Mouse (Mus musculus) layer of hippocampus, postnatal 10 days (tissue): ENCODE data around the gene Hist4h4. TPM values are rescaled to one million over a fixed set of nuclear protein-coding genes. Genes with fewer than 3 reads are reported as not detected.
"Not testable (repeated sequence)": the region's sequence is repeated elsewhere in the genome, so short reads cannot be mapped to it uniquely, and the experiment has no call there.

Experiments
- DNase-seq, 2 experiments: peaks; one replicate each; pipeline ENCODE4 v3.0.0; 2021; ENCODE audit warnings: low spot score in 2 of 2
- total RNA-seq, 2 experiments: library from RNA; stranded (reverse); gene quantifications; 2 replicates each; pipeline ENCODE4 v1.2.3; 2021

The Hist4h4 gene
- total RNA-seq, 2 experiments from 2014 or later, result 10.9 to 14.3 TPM

DNA sequence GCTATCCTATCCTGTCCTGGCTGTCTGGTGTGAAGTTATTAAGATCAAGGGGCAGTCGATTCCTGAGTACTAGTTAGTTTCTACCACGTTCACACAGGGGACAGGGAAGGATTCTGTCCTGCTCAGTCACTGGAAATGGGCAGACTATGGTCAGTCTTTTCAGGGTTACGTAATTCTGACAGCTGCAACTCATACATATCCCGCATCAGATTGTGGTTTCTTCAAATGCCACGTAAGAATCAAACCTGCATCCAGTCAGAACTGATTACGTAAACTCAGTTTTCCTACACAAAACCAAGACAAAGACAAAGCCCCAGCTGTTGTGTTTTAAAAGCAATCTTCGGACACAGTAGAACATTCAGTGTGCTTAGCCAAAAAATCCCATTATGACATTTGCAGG lies 11.2 kb upstream of the Hist4h4 start:
- no peak for DNase-seq

GRCm38 (mm10) chr6:136813117-136813516 lies 8.9 kb upstream of the Hist4h4 start:
- no peak for DNase-seq

GRCm38 (mm10) chr6:136811196-136811595 lies 7.0 kb upstream of the Hist4h4 start:
- no peak for DNase-seq

DNA sequence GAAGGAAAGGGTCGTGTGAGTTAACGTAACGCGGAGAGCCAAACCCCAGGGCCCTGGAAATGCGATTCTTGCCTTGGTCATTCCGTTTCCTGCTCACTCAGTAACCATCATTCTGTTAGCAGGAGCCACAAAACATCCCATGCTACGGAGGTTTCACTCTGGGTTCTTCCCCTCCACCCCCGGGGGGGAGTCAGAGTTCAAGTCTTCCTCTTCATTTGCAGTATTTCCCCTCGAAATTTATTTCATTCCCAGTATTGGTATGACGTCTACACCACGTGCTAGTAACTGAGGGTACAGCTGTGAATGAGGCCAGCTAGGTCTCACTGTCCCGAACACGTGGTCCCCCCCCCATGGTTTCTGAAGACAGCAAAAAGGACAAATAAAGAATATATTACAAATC lies 5.5 kb upstream of the Hist4h4 start:
- no peak for DNase-seq

DNA sequence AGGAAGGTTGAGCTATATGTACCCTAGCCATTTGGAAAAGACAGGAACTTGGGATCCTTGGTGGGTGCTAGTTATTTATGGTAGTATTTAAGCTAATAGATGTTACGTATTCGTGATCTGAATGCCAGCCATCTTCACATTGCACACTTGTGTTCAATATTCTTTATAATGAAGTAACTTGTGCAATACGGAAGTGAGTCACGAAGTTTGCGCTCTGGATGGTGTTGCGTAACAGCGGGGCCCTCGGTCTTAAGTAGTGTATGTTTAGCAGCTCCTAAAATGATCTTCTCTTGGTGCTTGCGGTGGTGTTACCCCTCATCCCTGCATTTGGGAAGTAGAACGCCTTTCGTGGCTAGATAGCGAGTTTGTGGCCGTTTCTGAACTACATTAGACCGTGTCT lies 4.9 kb upstream of the Hist4h4 start:
- no peak for DNase-seq

DNA sequence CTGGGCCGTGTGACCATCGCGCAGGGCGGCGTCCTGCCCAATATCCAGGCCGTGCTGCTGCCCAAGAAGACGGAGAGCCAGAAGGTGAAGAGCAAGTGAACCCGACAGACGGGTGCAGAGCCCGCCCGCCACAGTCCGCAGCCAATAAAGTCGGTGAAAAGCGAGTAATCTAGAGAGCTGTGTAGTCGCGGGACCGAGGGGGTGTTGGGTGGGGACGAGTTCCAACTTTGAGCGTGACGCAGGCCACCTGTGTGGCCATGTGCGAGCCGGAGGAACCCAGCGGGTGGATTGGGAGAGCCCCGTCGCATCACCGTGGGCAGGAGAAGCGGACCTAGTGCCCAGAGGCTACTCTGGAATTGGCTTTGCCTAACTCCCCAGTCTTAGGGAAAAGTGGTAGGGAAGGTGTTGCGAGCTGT lies 4.4 kb upstream of the Hist4h4 start:
- peak; percentile 48 to 54 for DNase-seq

GRCm38 (mm10) chr6:136808014-136808417 lies 3.8 kb upstream of the Hist4h4 start, which contains the start of gene H2afj:
Gene H2afj, plus strand, starts transcription at chr6:136808244.
- peak; percentile 99 to 100 for DNase-seq

DNA sequence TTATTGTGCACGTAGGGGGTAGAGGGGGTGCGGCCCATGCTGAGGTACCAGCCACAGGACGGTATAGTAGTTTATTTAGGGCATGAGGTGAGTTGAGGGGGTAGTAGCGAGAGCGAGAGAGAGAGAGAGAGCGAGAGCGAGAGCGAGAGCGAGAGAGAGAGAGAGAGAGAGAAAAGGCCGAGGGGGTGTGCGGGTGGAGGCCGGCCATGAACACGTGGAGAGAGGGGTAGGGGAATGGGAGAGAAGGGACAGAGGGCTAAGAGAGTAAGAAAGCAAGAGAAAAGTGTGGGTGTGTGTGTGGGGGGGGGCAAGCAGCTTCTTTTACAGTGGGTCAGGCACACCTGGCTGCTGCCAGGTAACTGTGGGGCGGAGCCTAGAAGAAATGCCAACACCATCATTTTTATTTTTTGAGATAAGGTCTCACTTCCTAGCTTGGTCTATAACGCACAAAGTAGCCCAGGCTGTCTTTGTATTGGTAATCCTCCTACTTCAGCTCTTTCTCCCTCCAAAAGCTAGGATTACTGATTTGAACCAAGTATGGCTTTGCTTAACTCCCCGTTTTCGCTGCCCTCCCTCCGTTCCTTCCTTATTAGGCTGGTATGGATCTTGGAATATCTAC lies 3.3 kb upstream of the Hist4h4 start:
- DNase-seq, result no peak

DNA sequence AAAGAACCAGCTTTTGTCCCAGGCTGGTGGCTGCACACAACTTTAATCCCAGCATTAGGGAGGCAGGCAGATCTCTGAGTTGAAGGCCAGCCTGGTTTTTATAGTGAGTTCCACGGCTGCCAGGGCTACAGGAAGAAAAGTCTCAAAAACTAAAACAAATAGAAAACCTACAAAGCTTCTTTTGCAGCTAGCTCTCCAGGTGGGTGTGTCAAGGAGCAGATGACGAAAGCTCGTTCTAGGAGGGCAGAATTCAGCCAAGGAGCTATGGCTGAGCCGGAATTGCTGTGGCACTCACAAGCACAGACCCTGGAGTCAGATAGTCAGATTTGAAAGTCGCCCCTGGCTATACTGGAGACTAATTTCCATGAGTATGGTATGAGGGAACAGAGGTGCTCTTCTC lies 2.6 kb upstream of the Hist4h4 start:
- no peak for DNase-seq

DNA sequence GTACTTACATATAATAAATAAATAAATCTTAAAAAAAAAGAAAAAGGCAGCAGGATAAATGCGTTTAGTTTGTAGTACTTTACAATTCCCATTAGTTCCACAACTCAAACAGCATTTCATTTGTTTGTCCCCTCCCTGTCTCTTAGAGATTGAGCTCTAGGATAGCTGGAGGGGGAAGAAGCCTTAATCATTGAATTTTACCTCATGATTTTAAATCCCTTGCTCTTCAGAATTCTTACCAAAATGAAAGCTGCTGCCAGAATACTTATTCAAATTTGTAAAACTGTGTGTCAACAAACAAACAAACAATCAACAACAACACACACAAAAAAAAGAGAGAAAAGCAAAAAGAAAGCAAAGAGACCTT lies 1.2 kb upstream of the Hist4h4 start:
- no peak for DNase-seq

DNA sequence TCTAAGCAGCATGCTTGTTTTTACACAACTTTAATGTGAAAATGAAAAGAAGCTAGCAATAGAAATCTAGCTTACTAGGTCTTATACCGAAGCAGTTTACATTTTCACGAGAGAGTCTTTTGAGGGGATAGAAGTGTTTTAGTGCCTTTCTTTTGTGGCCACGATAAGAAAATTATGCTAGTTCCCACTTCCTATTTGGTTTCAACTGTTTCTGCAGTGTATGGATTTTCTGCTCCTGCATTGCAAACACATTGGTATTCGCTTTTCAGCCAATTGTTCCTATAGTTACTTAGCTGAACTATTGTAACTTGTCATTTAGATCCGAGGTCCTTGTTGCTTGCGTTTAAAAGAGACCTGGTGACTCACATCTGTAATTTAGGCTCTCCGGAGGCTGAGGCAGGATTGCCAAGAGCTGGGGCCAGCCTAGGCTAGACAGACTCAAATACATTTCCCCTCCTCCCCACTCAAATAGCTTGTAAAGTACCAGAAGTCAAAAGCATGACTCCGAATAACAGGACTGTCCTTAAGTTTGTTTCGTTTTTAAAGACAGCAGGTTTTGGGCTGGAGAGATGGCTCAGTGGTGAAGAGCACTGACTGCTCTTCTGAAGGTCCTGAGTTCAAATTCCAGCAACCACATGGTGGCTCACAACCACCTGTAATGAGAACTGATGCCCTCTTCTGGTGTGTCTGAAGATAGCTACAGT lies 642 bp upstream of the Hist4h4 start:
- no peak for DNase-seq

DNA sequence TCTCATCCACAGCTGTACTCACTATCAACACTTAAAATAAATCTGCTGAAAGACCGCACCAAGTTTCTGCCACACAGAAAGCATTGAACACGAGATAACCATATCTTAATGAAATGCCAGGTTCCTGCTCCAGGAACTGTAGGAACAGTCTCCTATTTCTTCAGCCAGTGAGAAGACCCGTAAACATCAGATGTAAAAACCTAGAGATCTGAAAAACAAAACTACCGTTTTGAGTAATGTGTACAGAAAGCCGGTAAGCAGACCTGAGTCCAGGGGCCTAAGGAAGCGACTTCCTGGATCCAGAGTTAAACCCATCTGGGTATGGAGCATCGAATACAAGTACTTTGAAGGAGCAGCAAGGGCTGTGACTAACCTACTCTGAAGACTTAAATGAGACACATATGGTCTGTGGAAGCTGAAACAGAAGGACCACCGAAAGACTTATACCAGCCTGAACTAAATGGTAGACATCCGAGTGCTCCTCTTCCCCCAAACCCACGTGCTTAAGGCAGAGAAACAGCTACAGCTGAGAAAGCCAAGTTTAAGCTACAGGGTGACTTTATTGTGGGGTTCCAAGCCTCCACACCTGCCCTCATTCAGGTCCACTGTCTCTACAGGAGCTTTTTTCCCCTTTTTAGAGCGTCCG lies 999 bp downstream of the Hist4h4 start:
- DNase-seq, result no peak

- DNase-seq, result no peak
Measured at GRCm38 (mm10) chr6:136801274-136801673, 2.9 kb downstream of the Hist4h4 start.

- DNase-seq, result no peak
Measured at GRCm38 (mm10) chr6:136800710-136801109, 3.5 kb downstream of the Hist4h4 start.

DNA sequence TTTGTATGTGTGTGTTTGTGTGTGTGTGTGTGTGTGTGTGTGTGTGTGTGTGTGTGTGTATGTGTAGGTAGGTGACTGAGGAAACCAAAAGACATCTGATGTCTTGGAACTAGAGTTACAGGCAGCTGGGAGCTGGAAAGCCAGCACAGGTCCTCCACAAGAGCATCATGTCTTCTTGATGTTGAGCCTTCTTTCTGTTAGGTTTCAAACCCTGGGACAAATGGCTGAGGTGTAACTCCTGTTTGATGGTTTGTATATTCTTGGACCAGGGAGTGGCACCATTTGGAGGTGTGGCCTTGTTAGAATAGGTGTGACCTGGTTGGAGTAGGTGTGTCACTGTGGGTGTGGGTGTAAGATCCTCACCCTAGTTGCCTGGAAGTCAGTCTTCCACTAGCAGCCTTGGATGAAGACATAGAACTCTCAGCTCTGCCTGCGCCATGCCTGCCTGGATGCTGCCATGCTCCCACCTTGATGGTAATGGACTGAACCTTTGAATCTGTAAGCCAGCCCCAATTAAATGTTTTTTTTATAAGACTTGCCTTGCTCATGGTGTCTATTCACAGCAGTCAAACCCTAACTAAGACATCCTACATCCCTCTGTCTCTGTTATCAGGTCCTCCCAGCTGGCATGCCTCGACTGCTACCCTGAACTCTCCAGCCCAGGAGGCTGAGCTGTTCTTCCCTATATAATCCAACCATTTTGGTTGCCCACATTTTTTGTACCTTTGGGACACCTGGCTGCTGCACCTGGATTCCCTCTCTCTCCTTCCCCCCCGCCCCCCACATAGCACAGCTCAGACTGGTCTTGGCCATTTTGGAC lies 6.1 kb downstream of the Hist4h4 start:
- DNase-seq, result not testable (repeated sequence)

DNA sequence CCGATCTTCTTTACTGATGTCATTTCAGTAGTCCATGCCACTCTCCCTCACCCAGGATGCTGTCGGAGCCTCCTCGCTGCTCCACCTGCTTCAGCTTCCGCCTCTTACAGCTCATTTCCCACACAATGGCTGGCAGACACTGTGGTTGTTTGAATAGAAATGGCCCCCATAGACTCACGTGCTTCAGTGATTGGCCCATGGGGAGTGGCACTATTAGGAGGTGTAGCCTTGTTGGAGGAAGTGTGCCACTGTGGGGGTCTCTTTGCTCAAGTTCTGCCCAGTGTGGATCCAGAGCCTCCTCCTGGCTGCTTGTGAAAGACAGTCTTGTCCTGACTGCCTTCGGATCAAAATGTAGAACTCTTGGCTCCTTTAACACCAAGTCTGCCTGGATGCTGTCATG lies 8.4 kb downstream of the Hist4h4 start:
- DNase-seq, result no peak

DNA sequence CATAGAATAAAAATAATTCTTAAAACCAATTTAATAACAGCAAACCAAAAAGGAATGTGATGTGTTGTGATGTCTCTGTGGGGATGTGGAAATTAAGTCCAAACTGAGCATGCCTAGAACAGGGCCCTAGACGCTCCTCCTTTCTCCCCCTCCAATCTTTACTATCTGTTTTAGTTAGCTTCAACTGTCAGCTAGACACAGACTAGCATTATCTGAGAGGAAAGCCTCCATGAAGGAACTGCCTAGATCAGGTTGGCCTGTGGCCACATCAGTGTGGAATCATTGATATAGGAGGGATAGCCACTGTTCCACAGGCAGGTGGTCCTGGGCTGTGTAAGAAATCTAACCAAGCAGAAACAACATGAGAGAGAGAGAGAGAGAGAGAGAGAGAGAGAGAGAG lies 9.1 kb downstream of the Hist4h4 start:
- DNase-seq, result no peak

- DNase-seq, result no peak
Measured at GRCm38 (mm10) chr6:136793831-136794525, 10.2 kb downstream of the Hist4h4 start.

DNA sequence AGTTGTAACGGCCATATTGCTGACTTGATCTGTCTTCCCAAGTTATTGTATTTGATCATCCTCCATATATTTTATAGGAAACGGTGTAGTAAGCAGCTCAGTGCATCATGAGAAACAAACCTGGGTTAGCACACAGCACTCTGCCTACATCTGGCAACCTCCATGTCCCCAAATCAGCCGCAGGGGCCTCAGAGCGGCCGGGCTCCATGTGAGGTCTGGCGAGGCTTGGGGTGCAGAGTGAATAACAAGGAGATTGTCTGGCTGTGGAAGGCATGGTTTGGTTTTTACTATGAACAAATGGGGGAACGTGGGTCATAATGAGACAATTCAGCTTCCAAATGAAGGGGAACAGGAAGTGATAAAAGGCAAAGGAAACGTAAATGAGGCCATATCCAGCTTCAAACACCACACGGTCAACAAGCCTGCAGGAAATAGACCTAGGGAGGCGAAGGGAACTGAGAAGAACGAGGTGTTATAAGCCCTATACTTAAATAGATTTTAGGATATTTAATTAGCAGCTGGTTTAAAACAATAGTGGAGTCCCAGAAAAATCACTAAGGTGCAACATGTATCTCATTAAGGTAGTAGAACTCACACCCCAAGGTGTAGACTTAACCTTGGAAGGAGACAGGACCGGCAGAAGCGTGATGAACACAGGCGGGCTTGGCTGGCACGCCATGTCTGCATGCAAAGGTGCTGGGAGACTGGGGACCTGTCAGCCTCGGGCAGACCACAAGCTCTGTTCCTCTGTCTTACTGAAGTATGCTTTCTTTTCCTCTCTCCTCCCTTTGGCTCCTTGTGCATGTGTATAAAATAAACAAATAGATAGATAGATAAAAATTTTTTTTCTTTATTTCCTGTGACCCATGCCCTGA lies 11.1 kb downstream of the Hist4h4 start:
- no peak for DNase-seq

DNA sequence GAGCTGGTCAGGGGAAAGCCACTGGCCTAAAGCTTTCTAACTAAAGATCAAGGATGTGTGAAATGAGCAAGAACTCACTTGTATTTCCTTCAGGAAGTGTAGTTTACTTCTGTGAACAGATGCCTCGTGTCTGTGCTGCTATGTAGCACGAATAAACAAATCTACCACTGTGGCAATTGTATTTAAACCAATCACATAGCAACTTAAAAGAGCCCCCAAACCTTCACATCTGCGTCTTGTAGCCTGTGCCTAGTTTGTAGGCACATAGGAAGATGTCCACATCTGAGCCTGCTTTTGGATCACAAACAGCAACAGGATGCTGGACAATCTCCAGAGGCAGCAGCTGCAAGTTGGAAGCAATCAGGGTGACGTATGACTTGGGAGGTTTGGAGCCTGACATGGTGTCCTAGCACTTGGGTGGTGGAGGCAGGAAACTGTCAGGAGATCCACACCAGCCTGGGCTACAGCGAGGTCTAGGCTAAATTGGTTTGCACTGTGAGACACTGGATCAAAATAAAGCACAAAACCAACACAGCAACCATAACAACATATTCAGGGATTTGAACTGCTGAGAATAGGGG lies 14.7 kb downstream of the Hist4h4 start:
- DNase-seq, result no peak
